In genomic region chr3:108608906-108609305, GRCm38 (mm10) we compare ENCODE assay signal across 22 mouse cellular contexts. TPM values are rescaled to one million over a fixed set of nuclear protein-coding genes. Genes with fewer than 3 reads are reported as not detected.
DNase-seq lines count a peak whose midpoint lies in the region; ATAC-seq and TF ChIP-seq lines count a peak whose summit lies in the region.
"Had no signal": no experiment of that assay in that cellular context is flagged by ENCODE, and none has a peak within 500 bp of the region (broad histone marks: within the 10 kb centered on the region; RNA-seq: fewer than 3 reads in every experiment).

No protein-coding gene starts in this region.

- no peaks in the 10 kb centered on the region; the same call in 1 of the 2 replicates for H3K79me2 ChIP-seq in macrophage (ENCODE audit: inconsistent target)

- H3K36me3 ChIP-seq in testis, adult 2 months (ENCODE audit: control insufficient read depth, insufficient read depth, low read length): no peaks in the 10 kb centered on the region; the same call in 1 of the 2 replicates
- H3K36me3 ChIP-seq in macrophage (ENCODE audit: inconsistent target): no peaks in the 10 kb centered on the region
- H3K36me3 ChIP-seq in midbrain, embryonic 15.5 days (replicated peaks): peaks cover 15% of the 10 kb centered on the region
- peaks cover 25% of the 10 kb centered on the region for H3K36me3 ChIP-seq in hindbrain, embryonic 10.5 days
- H3K36me3 ChIP-seq: embryonic facial prominence, embryonic 15.5 days had no signal

- DNase-seq in testis, postnatal 10 days (ENCODE audit: low spot score): no peak
- DNase-seq in Muller cell, postnatal 12 days (ENCODE audit: inconsistent ontology term): peak; percentile 20
- no peak for DNase-seq in adrenal gland, adult 2 months
- no peak for DNase-seq in hindbrain, embryonic 10.5 days (ENCODE audit: low spot score)
- DNase-seq: adrenal gland, postnatal 14 days; cerebellum, adult 9-10 months; heart, postnatal 14 days; kidney, postnatal 36 days; thymus, postnatal 36 days had no signal

- no peaks in the 10 kb centered on the region for H3K9me3 ChIP-seq in midbrain, embryonic 15.5 days
- H3K9me3 ChIP-seq in hindbrain, embryonic 10.5 days: no peaks in the 10 kb centered on the region
- H3K9me3 ChIP-seq: embryonic facial prominence, embryonic 15.5 days; forebrain, embryonic 15.5 days; heart, embryonic 12.5 days; hindbrain, embryonic 12.5 days; kidney, embryonic 15.5 days; midbrain, embryonic 12.5 days had no signal

- WGBS in macrophage (ENCODE audit: missing documents): 4% methylated on average over 3 of the region's 3 CpGs
- whole genome bisulfite sequencing in midbrain, embryonic 15.5 days: 55% methylated on average over 3 of the region's 3 CpGs
- 71% methylated on average over 3 of the region's 3 CpGs for WGBS in hindbrain, embryonic 10.5 days

- no peak for ATAC-seq in midbrain, embryonic 15.5 days (replicated peaks)
- ATAC-seq: activated CD4-positive, CD25-positive, alpha-beta regulatory T cell, adult 4 months; CD4-positive, CD25-positive, alpha-beta regulatory T cell, adult 4 months; forebrain, embryonic 15.5 days; intestine, postnatal 0 days had no signal

- H3K4me3 ChIP-seq in testis, adult 2 months (ENCODE audit: control insufficient read depth, low read depth, low read length): peak overlapping the region; percentile 44
- no peak overlapping the region for H3K4me3 ChIP-seq in macrophage (ENCODE audit: inconsistent target)
- H3K4me3 ChIP-seq in midbrain, embryonic 15.5 days: no peak overlapping the region
- no peak overlapping the region for H3K4me3 ChIP-seq in hindbrain, embryonic 10.5 days
- H3K4me3 ChIP-seq: embryonic facial prominence, embryonic 15.5 days; forebrain, embryonic 15.5 days; heart, embryonic 12.5 days; hindbrain, embryonic 12.5 days; kidney, embryonic 15.5 days; midbrain, embryonic 12.5 days had no signal

- no peak overlapping the region for H3K27ac ChIP-seq in testis, adult 2 months (ENCODE audit: control insufficient read depth, insufficient read depth, low read depth, low read length)
- 0 out of 2 replicates have a peak overlapping the region, but pooled peaks have one; percentile 7 for H3K27ac ChIP-seq in macrophage
- no peak overlapping the region for H3K27ac ChIP-seq in midbrain, embryonic 15.5 days
- H3K27ac ChIP-seq in hindbrain, embryonic 10.5 days: no peak overlapping the region
- H3K27ac ChIP-seq: embryonic facial prominence, embryonic 15.5 days; forebrain, embryonic 15.5 days; hindbrain, embryonic 12.5 days; kidney, embryonic 15.5 days; liver, embryonic 14.5 days; midbrain, embryonic 12.5 days had no signal

- TF ChIP-seq POLR2A in testis, adult 2 months (IDR thresholded peaks at IDR 0.05; ENCODE audit: control insufficient read depth, low read depth, low read length): no peak

- TF ChIP-seq CTCF in testis, adult 2 months (IDR thresholded peaks at IDR 0.05; ENCODE audit: control insufficient read depth, insufficient read depth, insufficient replicate concordance, low read depth, low read length): no peak

- H3K9ac ChIP-seq in midbrain, embryonic 15.5 days: no peak overlapping the region
- H3K9ac ChIP-seq: embryonic facial prominence, embryonic 15.5 days; forebrain, embryonic 15.5 days; heart, embryonic 12.5 days; hindbrain, embryonic 12.5 days; kidney, embryonic 15.5 days; liver, embryonic 14.5 days; midbrain, embryonic 12.5 days had no signal

- no peaks in the 10 kb centered on the region for H3K4me1 ChIP-seq in testis, adult 2 months (ENCODE audit: control insufficient read depth, insufficient read depth, low read length)
- no peaks in the 10 kb centered on the region for H3K4me1 ChIP-seq in midbrain, embryonic 15.5 days
- H3K4me1 ChIP-seq in hindbrain, embryonic 10.5 days (replicated peaks): no peaks in the 10 kb centered on the region
- H3K4me1 ChIP-seq: embryonic facial prominence, embryonic 15.5 days; heart, embryonic 12.5 days; hindbrain, embryonic 12.5 days; kidney, embryonic 15.5 days; midbrain, embryonic 12.5 days had no signal

- no peaks in the 10 kb centered on the region for H3K27me3 ChIP-seq in testis, adult 2 months (ENCODE audit: control insufficient read depth, insufficient read depth, low read length)
- H3K27me3 ChIP-seq in midbrain, embryonic 15.5 days (replicated peaks): no peaks in the 10 kb centered on the region
- no peaks in the 10 kb centered on the region for H3K27me3 ChIP-seq in hindbrain, embryonic 10.5 days (ENCODE audit: insufficient read depth, poor library complexity, severe bottlenecking)
- H3K27me3 ChIP-seq: embryonic facial prominence, embryonic 15.5 days; forebrain, embryonic 15.5 days; heart, embryonic 12.5 days; hindbrain, embryonic 12.5 days; kidney, embryonic 15.5 days; midbrain, embryonic 12.5 days had no signal

- H3K4me2 ChIP-seq in midbrain, embryonic 15.5 days: no peak overlapping the region
- H3K4me2 ChIP-seq: embryonic facial prominence, embryonic 15.5 days; forebrain, embryonic 15.5 days; heart, embryonic 12.5 days; hindbrain, embryonic 12.5 days; kidney, embryonic 15.5 days; midbrain, embryonic 12.5 days had no signal

RNA-seq across cellular contexts. Expression of gene Wdr47, which starts 17.8 kb away (rescaled TPM):
- 11.2 and 14.3 TPM in 2 replicates for polyA plus RNA-seq in testis, adult 2 months (2012; rRNA removed)
- total RNA-seq in macrophage (2018; cell fraction: chromatin; rRNA removed): 10 to 100 TPM in 22 of 26 experiments, 1 to 10 TPM in 4; 6.5 to 53.0 (median 21.2) TPM
- total RNA-seq in macrophage (2018; cell fraction: cytosol; rRNA removed): 1 to 10 TPM; 2.5 to 9.9 (median 5.4) TPM
- 10 to 100 TPM in 17 of 26 experiments, 1 to 10 TPM in 9; 4.2 to 23.9 (median 11.9) TPM for total RNA-seq in macrophage (2018; cell fraction: nucleus; rRNA removed)
- 4.4 to 5.8 TPM (median 5.8 TPM) in 3 replicates for polyA plus RNA-seq in macrophage (2018)
- total RNA-seq in adrenal gland, adult 2 months (2021): 10 to 100 TPM; 10.0 to 14.6 TPM
- 3.6 and 3.7 TPM in 2 replicates for polyA plus RNA-seq in adrenal gland, adult 2 months (2012; rRNA removed)
- 110 and 114 TPM in 2 replicates for polyA plus RNA-seq in midbrain, embryonic 15.5 days (2015; fragmentation: Nextera tagmentation; extraction: Ambion mirVana)
- polyA plus RNA-seq in hindbrain, embryonic 10.5 days (2016; fragmentation: Nextera tagmentation; extraction: Ambion mirVana): 22.6 and 35.1 TPM in 2 replicates

RNA-seq across cellular contexts. Expression of gene Taf13, which starts 37.4 kb away (rescaled TPM):
- 7.3 and 12.1 TPM in 2 replicates for polyA plus RNA-seq in testis, adult 2 months (2012; rRNA removed)
- total RNA-seq in macrophage (2018; cell fraction: chromatin; rRNA removed): 10 to 100 TPM in 18 of 26 experiments, 1 to 10 TPM in 8; 3.0 to 25.1 (median 11.8) TPM
- total RNA-seq in macrophage (2018; cell fraction: cytosol; rRNA removed): 10 to 100 TPM; 16.7 to 33.0 (median 24.2) TPM
- 10 to 100 TPM in 21 of 26 experiments, 1 to 10 TPM in 5; 7.1 to 26.2 (median 15.1) TPM for total RNA-seq in macrophage (2018; cell fraction: nucleus; rRNA removed)
- polyA plus RNA-seq in macrophage (2018): 23.0 to 37.5 TPM (median 26.9 TPM) in 3 replicates
- 10 to 100 TPM; 28.7 to 30.3 TPM for total RNA-seq in adrenal gland, adult 2 months (2021)
- 0.78 and 0.98 TPM in 2 replicates for polyA plus RNA-seq in adrenal gland, adult 2 months (2012; rRNA removed)
- polyA plus RNA-seq in midbrain, embryonic 15.5 days (2015; fragmentation: Nextera tagmentation; extraction: Ambion mirVana): 53.8 and 54.6 TPM in 2 replicates
- polyA plus RNA-seq in hindbrain, embryonic 10.5 days (2016; fragmentation: Nextera tagmentation; extraction: Ambion mirVana): 64.2 and 67.8 TPM in 2 replicates

RNA-seq across cellular contexts. Expression of gene Clcc1, which starts 44.8 kb away (rescaled TPM):
- polyA plus RNA-seq in testis, adult 2 months (2012; rRNA removed): 22.7 and 27.3 TPM in 2 replicates
- total RNA-seq in macrophage (2018; cell fraction: chromatin; rRNA removed): 100 to 1,000 TPM in 1 of 26 experiments, 10 to 100 TPM in 25; 12.7 to 107 (median 54.9) TPM
- 10 to 100 TPM; 30.0 to 68.4 (median 46.2) TPM for total RNA-seq in macrophage (2018; cell fraction: cytosol; rRNA removed)
- total RNA-seq in macrophage (2018; cell fraction: nucleus; rRNA removed): 100 to 1,000 TPM in 1 of 26 experiments, 10 to 100 TPM in 25; 25.8 to 103 (median 54.0) TPM
- 48.3 to 56.9 TPM (median 49.1 TPM) in 3 replicates for polyA plus RNA-seq in macrophage (2018)
- total RNA-seq in adrenal gland, adult 2 months (2021): 10 to 100 TPM; 27.7 to 41.0 TPM
- polyA plus RNA-seq in adrenal gland, adult 2 months (2012; rRNA removed): 10.4 and 13.9 TPM in 2 replicates
- polyA plus RNA-seq in midbrain, embryonic 15.5 days (2015; fragmentation: Nextera tagmentation; extraction: Ambion mirVana): 39.6 and 48.3 TPM in 2 replicates
- 58.1 and 70.7 TPM in 2 replicates for polyA plus RNA-seq in hindbrain, embryonic 10.5 days (2016; fragmentation: Nextera tagmentation; extraction: Ambion mirVana)

RNA-seq across cellular contexts. Expression of gene Tmem167b, which starts 46.6 kb away (rescaled TPM):
- 3.2 and 4.0 TPM in 2 replicates for polyA plus RNA-seq in testis, adult 2 months (2012; rRNA removed)
- total RNA-seq in macrophage (2018; cell fraction: chromatin; rRNA removed): 10 to 100 TPM in 10 of 26 experiments, 1 to 10 TPM in 16; 3.2 to 17.5 (median 9.7) TPM
- 10 to 100 TPM; 38.0 to 74.0 (median 55.2) TPM for total RNA-seq in macrophage (2018; cell fraction: cytosol; rRNA removed)
- 10 to 100 TPM; 12.5 to 54.4 (median 29.0) TPM for total RNA-seq in macrophage (2018; cell fraction: nucleus; rRNA removed)
- polyA plus RNA-seq in macrophage (2018): 40.7 to 43.1 TPM (median 41.5 TPM) in 3 replicates
- total RNA-seq in adrenal gland, adult 2 months (2021): 10 to 100 TPM; 51.1 to 60.5 TPM
- polyA plus RNA-seq in adrenal gland, adult 2 months (2012; rRNA removed): 2.5 and 3.3 TPM in 2 replicates
- polyA plus RNA-seq in midbrain, embryonic 15.5 days (2015; fragmentation: Nextera tagmentation; extraction: Ambion mirVana): 56.1 TPM in 2 replicates
- polyA plus RNA-seq in hindbrain, embryonic 10.5 days (2016; fragmentation: Nextera tagmentation; extraction: Ambion mirVana): 37.7 and 42.4 TPM in 2 replicates
